Mouse (Mus musculus): ENCODE measurements at regions not wholly inside any gene's neighbourhood (a gene's known extent, or its start where the extent isn't known, plus 50 kb on each side); places are given as distances from the start of the nearest gene placed in this dataset.

DNA sequence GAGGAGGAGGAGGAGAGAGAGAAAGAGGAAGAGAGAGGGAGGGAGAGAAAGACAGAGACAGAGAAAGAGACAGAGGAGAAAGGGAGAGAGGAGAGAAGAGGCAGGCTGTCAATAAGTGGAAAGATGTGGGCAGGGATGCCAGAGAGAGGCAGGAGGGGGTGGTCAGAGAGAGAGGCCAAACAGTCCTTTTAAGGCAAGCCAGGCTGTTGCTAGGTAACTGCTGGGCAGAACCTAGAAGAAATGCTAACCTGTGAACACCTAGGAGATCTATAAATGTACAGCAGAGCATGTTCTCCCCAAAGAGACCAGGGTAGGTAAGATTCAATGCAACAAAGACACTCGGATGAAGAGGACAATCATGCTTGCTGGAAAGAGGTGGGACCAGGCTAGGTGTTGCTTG is 417.9 kb upstream of the Gm10131 start:
- no peak for TF ChIP-seq POLR2AphosphoS2 (IDR thresholded peaks at IDR 0.05; ENCODE audit: insufficient read length, low read depth)
- no peak for TF ChIP-seq E2F4 (IDR thresholded peaks at IDR 0.05; ENCODE audit: insufficient read depth)
- TF ChIP-seq MYOD1 (IDR thresholded peaks at IDR 0.05; ENCODE audit: control insufficient read depth in 1 of 3, insufficient read length in 2 of 3, low read depth in 2 of 3): no peak
- no peak for TF ChIP-seq TCF12 (IDR thresholded peaks at IDR 0.05; ENCODE audit: insufficient read depth, poor library complexity, severe bottlenecking)
- no peak for TF ChIP-seq USF1 (IDR thresholded peaks at IDR 0.05; ENCODE audit: low read depth)
- TF ChIP-seq TCF3 (IDR thresholded peaks at IDR 0.05; ENCODE audit: insufficient read length, low read depth): no peak
- TF ChIP-seq CEBPB (IDR thresholded peaks at IDR 0.05; ENCODE audit: insufficient read depth, poor library complexity, severe bottlenecking): no peak
- no peak for TF ChIP-seq MAX (IDR thresholded peaks at IDR 0.05; ENCODE audit: low read depth)
- no peak for TF ChIP-seq SRF (IDR thresholded peaks at IDR 0.05; ENCODE audit: control insufficient read depth, insufficient read length, low read depth)
- TF ChIP-seq REST (IDR thresholded peaks at IDR 0.05; ENCODE audit: insufficient read depth, insufficient read length): no peak
- TF ChIP-seq POLR2A (IDR thresholded peaks at IDR 0.05; ENCODE audit: insufficient read length, low read depth): no peak
- Histone ChIP-seq H3K27me3 (ENCODE audit: control insufficient read depth, insufficient read depth, insufficient read length) (no peaks in the 10 kb centered on the region), H3K4me2 (ENCODE audit: low read depth) (peak overlapping the region; percentile 28), H3K79me2 (ENCODE audit: control insufficient read depth, insufficient read depth) (no peaks in the 10 kb centered on the region), H3K36me3 (ENCODE audit: control insufficient read depth, insufficient read depth) (no peaks in the 10 kb centered on the region), H3K4me3 (no peak overlapping the region), H3ac (ENCODE audit: control insufficient read depth, insufficient read length) (no peak overlapping the region)

- H3K36me3 ChIP-seq (ENCODE audit: control insufficient read depth, insufficient read depth): no peaks in the 10 kb centered on the region
- no peaks in the 10 kb centered on the region for H3K79me2 ChIP-seq (ENCODE audit: control insufficient read depth, insufficient read depth)
- TF ChIP-seq POLR2A (IDR thresholded peaks at IDR 0.05; ENCODE audit: insufficient read length, low read depth) (no peak), REST (IDR thresholded peaks at IDR 0.05; ENCODE audit: insufficient read depth, insufficient read length) (no peak), MYOG (IDR thresholded peaks at IDR 0.05; ENCODE audit: control insufficient read depth in 1 of 3, insufficient read depth in 1 of 3, insufficient read length in 2 of 3, low read depth in 2 of 3) (no peak)
- no peaks in the 10 kb centered on the region for H3K27me3 ChIP-seq (ENCODE audit: control insufficient read depth, insufficient read depth, insufficient read length)
- H3ac ChIP-seq (ENCODE audit: control insufficient read depth, insufficient read length): no peak overlapping the region
- H3K4me3 ChIP-seq: no peak overlapping the region
- no peak overlapping the region for H3K4me2 ChIP-seq (ENCODE audit: low read depth)
Observed at GRCm38 (mm10) chr8:34528213-34528612, 416.7 kb upstream of the Gm10131 start.

DNA sequence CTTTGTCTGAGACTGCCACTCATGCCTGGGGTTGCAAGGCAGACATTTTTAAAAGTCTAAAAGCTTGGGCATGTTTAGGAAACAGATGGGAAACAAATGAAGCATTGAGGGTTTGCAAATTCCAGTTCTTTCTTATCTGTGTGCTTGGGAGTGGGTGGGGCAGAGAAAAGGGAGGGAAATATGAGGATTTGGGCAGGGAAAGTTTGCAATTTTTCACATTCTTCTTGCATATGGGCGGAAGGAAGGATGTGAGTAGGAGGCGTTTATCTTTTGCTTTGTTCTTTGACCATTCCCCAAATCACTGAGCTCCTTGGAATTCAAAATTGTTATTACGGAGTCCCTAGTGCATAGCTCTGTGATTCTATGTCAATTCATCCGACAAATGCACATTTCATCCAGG is 413.7 kb upstream of the Gm10131 start:
- H3ac ChIP-seq (ENCODE audit: control insufficient read depth, insufficient read length): no peak overlapping the region
- no peaks in the 10 kb centered on the region for H3K27me3 ChIP-seq (ENCODE audit: control insufficient read depth, insufficient read depth, insufficient read length)
- no peaks in the 10 kb centered on the region for H3K79me2 ChIP-seq (ENCODE audit: control insufficient read depth, insufficient read depth)
- H3K4me2 ChIP-seq (ENCODE audit: low read depth): peak overlapping the region; percentile 73
- no peak for TF ChIP-seq POLR2A (IDR thresholded peaks at IDR 0.05; ENCODE audit: insufficient read length, low read depth)
- no peak for TF ChIP-seq REST (IDR thresholded peaks at IDR 0.05; ENCODE audit: insufficient read depth, insufficient read length)
- no peak for TF ChIP-seq MAX (IDR thresholded peaks at IDR 0.05; ENCODE audit: low read depth)
- no peak for TF ChIP-seq CEBPB (IDR thresholded peaks at IDR 0.05; ENCODE audit: insufficient read depth, poor library complexity, severe bottlenecking)
- no peak for TF ChIP-seq SRF (IDR thresholded peaks at IDR 0.05; ENCODE audit: control insufficient read depth, insufficient read length, low read depth)
- no peak for TF ChIP-seq MYOD1 (IDR thresholded peaks at IDR 0.05; ENCODE audit: control insufficient read depth in 1 of 3, insufficient read length in 2 of 3, low read depth in 2 of 3)
- TF ChIP-seq TCF12 (IDR thresholded peaks at IDR 0.05; ENCODE audit: insufficient read depth, poor library complexity, severe bottlenecking): no peak
- no peak for TF ChIP-seq USF1 (IDR thresholded peaks at IDR 0.05; ENCODE audit: low read depth)
- TF ChIP-seq MYOG (IDR thresholded peaks at IDR 0.05; ENCODE audit: control insufficient read depth in 1 of 3, insufficient read depth in 1 of 3, insufficient read length in 2 of 3, low read depth in 2 of 3): no peak
- TF ChIP-seq TCF3 (IDR thresholded peaks at IDR 0.05; ENCODE audit: insufficient read length, low read depth): no peak
- TF ChIP-seq POLR2AphosphoS2 (IDR thresholded peaks at IDR 0.05; ENCODE audit: insufficient read length, low read depth): no peak
- no peak for TF ChIP-seq E2F4 (IDR thresholded peaks at IDR 0.05; ENCODE audit: insufficient read depth)
- no peaks in the 10 kb centered on the region for H3K36me3 ChIP-seq (ENCODE audit: control insufficient read depth, insufficient read depth)
- no peak overlapping the region for H3K4me3 ChIP-seq

DNA sequence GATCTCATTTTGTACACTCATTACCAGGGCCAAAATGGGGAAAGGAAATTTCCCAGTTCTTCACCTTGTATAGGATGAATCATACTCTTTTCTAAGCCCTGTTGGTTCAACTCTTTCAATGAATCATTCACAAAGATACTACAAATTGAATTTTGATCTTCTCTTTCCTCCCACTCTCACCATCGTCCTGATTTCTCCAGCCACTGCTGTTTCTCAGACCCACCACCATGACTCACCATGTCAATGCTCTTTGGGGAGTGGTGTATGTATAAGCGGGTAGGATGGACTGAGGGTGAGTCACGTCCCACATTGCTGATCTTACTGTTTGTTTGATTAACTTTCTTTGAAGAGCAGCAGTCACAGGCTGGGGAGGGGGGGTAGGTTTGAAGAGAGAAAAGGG is 412.3 kb upstream of the Gm10131 start:
- Histone ChIP-seq H3K4me2 (ENCODE audit: low read depth) (peak overlapping the region; percentile 41), H3K36me3 (ENCODE audit: control insufficient read depth, insufficient read depth) (no peaks in the 10 kb centered on the region), H3K4me3 (no peak overlapping the region), H3K79me2 (ENCODE audit: control insufficient read depth, insufficient read depth) (no peaks in the 10 kb centered on the region), H3ac (ENCODE audit: control insufficient read depth, insufficient read length) (no peak overlapping the region), H3K27me3 (ENCODE audit: control insufficient read depth, insufficient read depth, insufficient read length) (no peaks in the 10 kb centered on the region)
- TF ChIP-seq USF1 (IDR thresholded peaks at IDR 0.05; ENCODE audit: low read depth) (no peak), TCF3 (IDR thresholded peaks at IDR 0.05; ENCODE audit: insufficient read length, low read depth) (no peak), TCF12 (IDR thresholded peaks at IDR 0.05; ENCODE audit: insufficient read depth, poor library complexity, severe bottlenecking) (no peak), MAX (IDR thresholded peaks at IDR 0.05; ENCODE audit: low read depth) (no peak)

GRCm38 (mm10) chr8:34521316-34521715 is 409.8 kb upstream of the Gm10131 start:
- TF ChIP-seq USF1 (IDR thresholded peaks at IDR 0.05; ENCODE audit: low read depth): no peak
- no peak for TF ChIP-seq E2F4 (IDR thresholded peaks at IDR 0.05; ENCODE audit: insufficient read depth)
- no peak for TF ChIP-seq CEBPB (IDR thresholded peaks at IDR 0.05; ENCODE audit: insufficient read depth, poor library complexity, severe bottlenecking)
- TF ChIP-seq MYOD1 (IDR thresholded peaks at IDR 0.05; ENCODE audit: control insufficient read depth in 1 of 3, insufficient read length in 2 of 3, low read depth in 2 of 3): no peak
- H3K36me3 ChIP-seq (ENCODE audit: control insufficient read depth, insufficient read depth): no peaks in the 10 kb centered on the region
- H3K27me3 ChIP-seq (ENCODE audit: control insufficient read depth, insufficient read depth, insufficient read length): no peaks in the 10 kb centered on the region
- no peak overlapping the region for H3ac ChIP-seq (ENCODE audit: control insufficient read depth, insufficient read length)
- H3K79me2 ChIP-seq (ENCODE audit: control insufficient read depth, insufficient read depth): no peaks in the 10 kb centered on the region
- no peak overlapping the region for H3K4me3 ChIP-seq
- no peak overlapping the region for H3K4me2 ChIP-seq (ENCODE audit: low read depth)
